In the genomic region with DNA sequence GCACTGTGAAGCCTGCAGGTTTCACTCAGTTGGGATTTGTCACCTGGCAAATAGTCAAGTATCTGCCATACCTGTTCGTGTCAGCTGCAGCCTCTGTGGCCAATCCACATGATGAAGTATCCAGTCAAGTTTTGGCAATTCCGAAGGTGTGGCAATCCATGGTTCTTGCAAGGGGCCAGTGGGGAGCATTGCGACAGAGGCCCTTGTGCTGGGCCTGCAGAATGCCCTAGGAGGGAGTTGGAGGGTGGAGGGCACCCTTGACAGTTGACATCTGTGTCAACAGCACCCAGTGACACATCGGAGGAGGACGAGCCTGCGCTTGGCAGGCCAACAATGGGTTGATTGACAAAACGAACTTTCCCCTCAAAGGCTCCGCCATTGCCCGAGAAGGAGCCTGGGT, we compare ENCODE assay signal across 11 mouse cellular contexts.
"Had no signal": no experiment of that assay in that cellular context is flagged by ENCODE, and none has a peak within 500 bp of the region (broad histone marks: within the 10 kb centered on the region; RNA-seq: fewer than 3 reads in every experiment).

No protein-coding gene starts in this region.

- H3K27ac ChIP-seq: kidney, embryonic 15.5 days; left cerebral cortex, adult 2 months; limb, embryonic 10.5 days; liver, embryonic 12.5 days; lung, embryonic 15.5 days; midbrain, embryonic 13.5 days had no signal

- H3K9me3 ChIP-seq: kidney, embryonic 15.5 days; limb, embryonic 10.5 days; liver, embryonic 12.5 days; lung, embryonic 15.5 days; midbrain, embryonic 13.5 days had no signal

- H3K27me3 ChIP-seq: kidney, embryonic 15.5 days; liver, embryonic 12.5 days; midbrain, embryonic 13.5 days had no signal

- H3K36me3 ChIP-seq: kidney, embryonic 15.5 days; limb, embryonic 10.5 days; liver, embryonic 12.5 days; lung, embryonic 15.5 days; midbrain, embryonic 13.5 days had no signal

- H3K4me3 ChIP-seq: kidney, embryonic 15.5 days; left cerebral cortex, adult 2 months; limb, embryonic 10.5 days; liver, embryonic 12.5 days; lung, embryonic 15.5 days; midbrain, embryonic 13.5 days had no signal

- H3K9ac ChIP-seq: kidney, embryonic 15.5 days; liver, embryonic 12.5 days; lung, embryonic 15.5 days; midbrain, embryonic 13.5 days had no signal

- DNase-seq: kidney, adult 2 months; kidney, postnatal 25 days; lung, postnatal 14 days; right cerebral cortex, postnatal 14 days had no signal

- H3K4me2 ChIP-seq: kidney, embryonic 15.5 days; liver, embryonic 12.5 days; lung, embryonic 15.5 days; midbrain, embryonic 13.5 days had no signal

- ATAC-seq: liver, embryonic 12.5 days; midbrain, embryonic 13.5 days had no signal

- H3K4me1 ChIP-seq: limb, embryonic 10.5 days; liver, embryonic 12.5 days; lung, embryonic 15.5 days; megakaryocyte, embryonic 14.5 days; midbrain, embryonic 13.5 days had no signal
